Mouse (Mus musculus) gastrocnemius, adult 2 months (tissue): ENCODE results near the gene St8sia2. TPM values are rescaled to one million over a fixed set of nuclear protein-coding genes. Genes with fewer than 3 reads are reported as not detected.
A peak's percentile ranks its signal among the peaks of the same experiment; 100 is the strongest.
"Not testable (repeated sequence)": the region's sequence is repeated elsewhere in the genome, so short reads cannot be mapped to it uniquely, and the experiment has no call there.

Experiments used
- DNase-seq: peaks from one replicate; pipeline ENCODE4 v3.0.0; 2022
- H3K27ac ChIP-seq: fragments of 200-600 bp; 2 replicates; pipeline ENCODE4 v1.8.1; 2022; ENCODE audit warnings: mild to moderate bottlenecking
- H3K4me3 ChIP-seq: fragments of 200-600 bp; 2 replicates; pipeline ENCODE4 v1.8.1; 2022; ENCODE audit warnings: mild to moderate bottlenecking, moderate library complexity
- CTCF ChIP-seq: fragments of 200-600 bp; IDR thresholded peaks from 2 replicates; pipeline ENCODE4 v1.8.1; 2022; ENCODE audit warnings: antibody characterized with exemption, mild to moderate bottlenecking, moderate library complexity
- intact Hi-C: fragments of 180-260 bp; cut with DNase I; formaldehyde crosslinking; loops from one replicate; pipeline ENCODE4 v1.15.1; 2025
- total RNA-seq, 2 experiments: library from RNA; stranded (reverse); gene quantifications; 2 replicates each; pipeline ENCODE4 v1.2.3; 2021

The St8sia2 gene
- total RNA-seq, 2 experiments from 2014 or later, result 0.33 to 0.42 TPM

DNA sequence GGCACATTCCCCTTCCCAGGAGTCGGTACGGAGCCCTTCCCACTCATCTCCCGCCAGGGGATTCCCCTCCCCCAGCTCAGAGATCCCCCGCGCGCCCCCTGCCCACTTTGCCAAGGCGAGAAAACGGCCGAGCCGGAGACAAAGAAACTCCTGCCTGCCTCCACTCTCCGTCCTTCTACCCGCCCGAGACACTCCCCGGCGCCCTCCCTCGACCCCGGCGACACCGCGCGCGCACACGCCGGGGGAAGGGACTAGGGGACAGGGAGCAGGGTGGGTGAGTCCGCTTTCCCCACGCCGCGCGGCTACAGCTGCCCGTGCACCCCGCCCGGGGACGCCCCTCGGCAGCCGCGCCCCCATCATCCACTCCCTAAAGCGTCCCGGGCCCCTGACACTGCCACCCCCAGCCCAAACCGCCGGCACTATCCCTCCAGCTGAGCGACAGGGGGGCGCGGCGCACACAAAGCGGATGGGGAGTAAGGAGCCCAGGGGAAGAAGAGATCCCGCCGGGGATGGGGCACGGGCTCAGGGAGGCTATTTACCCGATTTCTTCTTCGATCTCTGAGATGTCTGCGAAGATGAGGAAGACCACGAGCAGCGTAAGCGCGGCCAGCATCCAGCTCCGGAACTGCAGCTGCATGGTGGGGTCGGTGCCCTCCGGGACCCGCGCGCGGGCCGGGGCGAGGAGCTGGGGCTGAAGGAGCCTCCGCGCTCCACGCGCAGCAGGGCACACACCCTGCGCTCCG lies 461 bp downstream of the St8sia2 start:
- no peak for TF ChIP-seq CTCF
- intact Hi-C loops, result loop anchor here (10.0 kb wide), 1 partner anchor 358 kb away; no protein-coding TSS in a partner anchor
- Histone ChIP-seq H3K27ac (no peak overlapping the region), H3K4me3 (peak overlapping the region; percentile 80)
- DNase-seq, result peak; percentile 20

DNA sequence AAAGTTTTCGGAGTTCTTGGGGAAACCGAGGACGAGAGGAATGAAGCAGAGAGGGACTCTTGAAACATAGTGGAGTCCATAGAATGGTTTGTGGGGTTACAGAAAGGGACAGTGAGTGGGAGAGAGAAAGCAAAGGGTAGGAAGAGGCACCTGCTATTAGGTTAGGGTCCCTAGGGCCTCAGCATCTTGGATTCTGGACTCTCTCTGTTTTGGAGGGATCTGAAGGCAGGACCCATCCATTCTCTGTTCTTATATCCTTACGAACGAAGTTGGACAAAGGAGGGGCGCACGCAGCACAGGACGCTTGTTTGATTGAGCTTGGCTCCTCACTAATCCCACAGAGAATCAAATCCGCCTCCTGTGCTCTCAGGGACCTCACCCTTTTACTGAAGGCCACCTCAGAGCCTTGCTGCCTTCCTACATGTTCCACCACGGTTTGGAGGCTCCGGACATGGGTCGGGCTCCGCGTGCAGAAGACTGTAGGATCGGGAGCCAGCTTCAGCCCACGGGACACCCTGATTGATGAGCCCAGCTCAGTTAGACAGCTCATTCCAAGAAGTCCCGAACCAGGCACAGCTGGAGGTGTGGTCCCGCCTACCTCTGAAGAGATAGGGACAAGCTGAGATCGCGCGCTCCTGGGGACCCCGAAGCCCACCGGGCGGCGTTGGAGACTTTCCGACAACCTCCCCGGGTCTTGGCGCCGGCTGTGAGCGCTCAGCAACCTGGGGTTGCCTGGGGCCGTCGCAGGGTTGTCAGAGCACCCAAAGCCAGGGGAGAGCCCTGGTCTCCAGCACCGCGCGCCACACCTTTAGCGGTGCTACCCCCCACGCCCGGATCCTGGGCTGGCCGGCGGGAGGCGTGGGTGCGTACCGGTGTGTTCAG lies 1.3 kb downstream of the St8sia2 start:
- Histone ChIP-seq H3K4me3 (peak overlapping the region; percentile 80), H3K27ac (no peak overlapping the region)
- DNase-seq, result peak; percentile 21
- TF ChIP-seq CTCF, result no peak
- intact Hi-C loops, result loop anchor here (10.0 kb wide), 1 partner anchor 357 kb away; no protein-coding TSS in a partner anchor

DNA sequence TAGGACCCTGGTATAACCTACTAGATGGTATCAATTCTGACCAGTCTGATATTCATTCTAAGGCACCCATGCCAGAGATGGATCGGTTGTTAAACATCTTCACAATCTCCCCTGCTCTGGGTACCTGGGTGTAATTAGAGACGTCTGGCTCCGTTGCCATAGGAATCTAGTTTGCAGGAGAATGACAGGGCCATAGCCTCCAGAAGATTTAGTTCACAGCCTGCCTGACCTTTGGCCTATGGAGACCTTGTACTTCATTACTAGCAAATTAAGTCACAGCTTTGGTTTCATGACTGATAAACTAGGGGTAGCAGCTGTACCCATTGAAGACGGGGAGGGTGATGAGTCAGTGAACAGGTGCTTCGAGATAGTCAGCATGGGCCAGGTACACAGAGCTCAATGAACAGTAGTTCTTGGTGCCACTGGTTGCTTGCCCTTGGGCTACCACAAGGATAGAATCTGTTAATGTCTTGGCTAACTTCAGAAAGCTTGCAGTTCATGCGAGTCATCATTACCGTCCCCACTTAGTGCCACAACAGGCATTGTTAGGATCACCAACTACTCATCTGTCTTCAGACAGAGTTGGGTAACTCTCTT lies 4.4 kb downstream of the St8sia2 start:
- TF ChIP-seq CTCF, result no peak
- Histone ChIP-seq H3K4me3 (no peak overlapping the region), H3K27ac (no peak overlapping the region)
- no peak for DNase-seq
- intact Hi-C loops, result no loop called here

DNA sequence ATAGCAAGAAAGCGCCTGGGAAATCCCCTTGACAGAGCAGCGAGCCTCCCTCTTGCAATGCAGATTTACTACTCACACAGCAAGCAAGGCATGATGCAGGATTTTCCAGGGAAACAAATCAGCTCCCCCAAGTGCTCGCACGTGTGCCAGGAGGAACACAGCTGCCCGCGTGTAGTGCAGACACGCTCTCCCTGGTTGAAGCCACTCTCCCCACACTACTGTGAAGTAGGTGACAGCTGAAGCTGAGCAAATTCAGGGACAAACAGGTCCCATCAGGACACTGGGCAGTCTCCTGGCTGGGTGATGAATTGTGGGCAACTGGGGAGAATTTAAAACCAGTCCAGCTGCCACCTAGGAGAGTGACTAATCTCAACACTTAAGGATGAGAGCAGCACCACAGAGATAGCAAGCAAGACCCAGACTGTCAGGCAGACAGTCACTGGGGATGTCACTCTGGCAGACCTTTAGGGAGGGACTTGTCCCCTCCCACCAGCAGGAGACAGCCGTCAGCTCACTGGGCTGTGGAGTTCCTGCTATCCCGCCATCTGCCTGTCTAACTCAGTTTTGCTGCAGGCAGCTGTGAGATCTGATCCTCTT lies 6.6 kb downstream of the St8sia2 start:
- DNase-seq, result no peak
- no peak for TF ChIP-seq CTCF
- intact Hi-C loops, result no loop called here
- Histone ChIP-seq H3K4me3 (no peak overlapping the region), H3K27ac (no peak overlapping the region)

DNA sequence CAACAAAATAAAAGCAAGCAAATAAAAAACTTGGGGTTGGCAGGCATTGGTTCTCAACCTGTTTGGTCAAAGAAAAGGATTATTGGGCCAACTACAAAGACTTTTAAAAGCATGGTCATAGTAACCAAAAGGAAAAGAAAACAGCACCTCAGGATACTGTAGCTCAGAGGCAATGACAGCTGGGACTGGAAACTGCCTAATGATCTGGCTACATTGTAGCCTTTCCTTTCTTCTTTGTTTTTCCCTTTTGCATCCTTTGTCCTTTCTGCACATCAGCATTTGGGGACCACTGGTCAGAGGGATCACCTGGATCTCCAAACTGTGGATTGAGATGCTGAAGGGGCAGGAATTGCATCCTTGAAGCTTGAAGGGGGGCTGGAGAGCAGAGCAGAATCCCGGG lies 7.1 kb downstream of the St8sia2 start:
- no peak overlapping the region for H3K4me3 ChIP-seq
- intact Hi-C loops, result no loop called here
- no peak overlapping the region for H3K27ac ChIP-seq
- no peak for TF ChIP-seq CTCF
- DNase-seq, result no peak

DNA sequence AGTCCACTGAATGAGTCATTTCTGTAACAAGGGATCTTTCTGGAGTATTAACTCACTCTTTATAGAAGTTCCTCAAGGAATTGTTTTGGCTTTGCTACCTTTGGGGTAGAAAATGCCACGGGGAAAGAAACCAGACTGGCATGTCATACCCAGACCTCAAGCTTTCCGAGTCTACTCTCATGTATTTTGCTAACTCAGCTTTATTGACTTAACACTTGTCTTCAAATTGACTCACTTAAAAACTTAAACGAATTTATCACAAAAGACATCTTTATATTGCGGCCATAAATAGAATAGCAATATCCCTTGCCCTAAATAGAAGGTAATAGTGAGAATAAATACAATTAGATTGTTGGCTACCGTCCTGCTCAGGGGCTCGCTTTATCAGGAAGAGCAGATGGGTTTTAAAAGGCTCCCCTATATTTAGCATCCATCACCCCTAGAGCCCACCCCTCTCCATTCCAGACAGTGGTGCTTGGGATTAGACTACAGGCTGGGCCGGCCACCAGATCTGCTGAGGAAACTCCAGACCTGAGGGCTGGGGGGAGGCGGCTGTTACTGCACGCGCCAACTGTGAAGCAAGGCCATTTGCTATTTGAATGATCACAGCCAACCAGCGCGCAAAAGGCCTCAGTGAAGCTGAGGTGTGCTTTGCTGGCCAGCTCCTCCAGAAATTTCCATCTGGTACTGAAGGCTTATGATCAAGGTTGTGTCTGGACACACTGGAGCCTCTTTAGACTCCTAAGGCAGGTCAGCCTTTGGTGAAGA lies 12.6 kb downstream of the St8sia2 start:
- no peak for DNase-seq
- intact Hi-C loops, result no loop called here
- TF ChIP-seq CTCF, result no peak

DNA sequence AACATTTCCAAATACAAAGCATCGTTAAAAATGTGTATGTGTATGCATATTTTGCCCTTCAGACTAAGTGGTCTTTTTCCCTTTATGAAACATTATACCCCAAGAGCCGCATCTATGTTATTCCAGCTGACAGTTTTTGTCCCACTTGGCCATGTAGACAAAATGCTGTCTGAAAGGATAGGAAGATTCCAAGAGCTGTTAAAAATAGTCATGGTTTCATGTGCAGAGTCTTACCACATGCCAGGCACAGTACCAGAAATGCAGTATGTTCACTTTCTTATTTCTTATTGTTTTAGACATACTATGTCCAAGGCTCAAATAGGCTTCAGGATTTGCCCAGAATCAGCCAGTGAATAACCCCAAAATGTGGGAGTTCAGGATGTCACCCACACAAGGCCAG lies 24.1 kb downstream of the St8sia2 start:
- intact Hi-C loops, result no loop called here
- Histone ChIP-seq H3K4me3 (no peak overlapping the region), H3K27ac (no peak overlapping the region)
- no peak for DNase-seq
- no peak for TF ChIP-seq CTCF

More for the DNA sequence above, 12.6 kb downstream of the St8sia2 start:
- H3K4me3 ChIP-seq, result no peak overlapping the region
- H3K27ac ChIP-seq, result no peak overlapping the region

DNA sequence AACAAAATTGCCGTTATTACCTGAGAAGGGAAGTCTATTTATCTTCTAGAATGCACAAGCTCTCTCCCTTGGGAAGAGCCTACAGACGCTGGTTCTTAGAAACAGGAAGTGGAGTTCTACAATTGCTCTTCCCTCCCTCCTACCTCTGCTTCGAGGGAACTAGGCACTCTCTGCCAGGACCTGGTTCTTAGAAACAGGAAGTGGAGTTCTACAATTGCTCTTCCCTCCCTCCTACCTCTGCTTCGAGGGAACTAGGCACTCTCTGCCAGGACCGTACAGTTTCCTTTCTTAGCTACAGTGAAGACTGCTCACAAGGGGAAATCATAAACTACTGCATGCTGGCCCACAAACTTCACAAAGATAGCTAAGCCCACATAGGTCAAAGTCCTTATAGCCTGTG lies 41.3 kb downstream of the St8sia2 start:
- DNase-seq, H3K4me3 ChIP-seq, H3K27ac ChIP-seq, intact Hi-C loops: not testable (repeated sequence)

DNA sequence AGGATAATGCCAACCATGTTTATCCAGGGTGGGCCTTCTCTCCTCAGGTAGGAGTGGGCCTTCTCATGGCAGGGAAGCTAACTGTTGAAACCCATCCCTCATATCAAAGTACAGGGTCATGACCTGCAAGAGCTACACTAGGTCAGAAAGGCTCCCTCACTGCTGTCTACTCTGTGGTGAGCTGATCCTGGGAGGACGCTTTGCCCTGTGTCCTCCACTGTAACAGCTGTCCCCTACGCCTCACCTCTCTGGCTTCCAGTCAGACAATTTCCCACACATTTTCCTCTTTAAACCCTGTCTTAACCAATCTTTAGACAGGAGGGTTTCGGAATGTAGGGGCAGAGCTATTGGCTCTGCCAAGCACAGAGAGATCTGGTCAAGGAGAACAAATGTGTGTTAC lies 48.3 kb downstream of the St8sia2 start:
- no peak for DNase-seq
- Histone ChIP-seq H3K4me3 (no peak overlapping the region), H3K27ac (no peak overlapping the region)
- intact Hi-C loops, result no loop called here
- TF ChIP-seq CTCF, result no peak

DNA sequence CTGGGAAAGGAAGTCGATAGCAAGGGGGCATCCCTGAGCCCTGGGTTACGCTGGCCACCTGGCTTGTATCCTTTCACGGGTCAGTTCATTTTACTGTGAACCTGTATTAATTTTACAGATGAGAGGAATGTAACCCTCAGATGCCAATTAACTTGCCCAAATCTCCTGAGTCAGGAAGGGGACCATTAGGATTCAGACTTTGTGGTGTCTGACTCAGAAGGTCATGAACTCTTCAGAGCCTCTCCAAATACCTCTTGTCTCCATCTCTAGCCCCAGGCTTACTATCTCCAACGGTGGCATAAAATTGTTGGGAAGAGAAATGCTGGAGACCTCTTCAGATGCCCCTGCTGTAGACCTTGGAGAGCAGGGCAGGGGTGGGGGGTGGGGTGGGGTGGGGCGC lies 51.1 kb downstream of the St8sia2 start:
- Histone ChIP-seq H3K27ac (no peak overlapping the region), H3K4me3 (no peak overlapping the region)
- no peak for DNase-seq
- intact Hi-C loops, result no loop called here
- TF ChIP-seq CTCF, result no peak

DNA sequence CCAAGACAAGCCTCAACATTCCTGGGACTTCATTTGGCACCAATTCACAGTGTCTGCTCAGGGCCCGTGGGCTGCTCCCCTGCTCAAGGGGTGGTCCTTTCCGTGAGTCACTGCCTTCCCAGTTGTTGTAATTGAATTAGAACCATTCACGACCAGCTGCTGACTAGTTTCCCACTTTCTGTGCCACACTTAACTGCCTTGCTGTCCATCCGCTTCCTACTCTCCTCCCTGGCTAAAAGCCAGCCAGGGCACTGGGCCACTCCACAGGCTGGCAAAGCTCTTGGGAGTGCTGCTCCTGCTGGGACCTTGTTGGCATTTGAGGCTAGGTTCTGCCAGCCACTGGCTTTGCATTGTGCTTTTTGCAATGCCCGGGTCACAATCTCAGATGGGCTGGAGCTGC lies 59.0 kb downstream of the St8sia2 start:
- no peak for TF ChIP-seq CTCF
- intact Hi-C loops, result no loop called here
- DNase-seq, result peak; percentile 69

DNA sequence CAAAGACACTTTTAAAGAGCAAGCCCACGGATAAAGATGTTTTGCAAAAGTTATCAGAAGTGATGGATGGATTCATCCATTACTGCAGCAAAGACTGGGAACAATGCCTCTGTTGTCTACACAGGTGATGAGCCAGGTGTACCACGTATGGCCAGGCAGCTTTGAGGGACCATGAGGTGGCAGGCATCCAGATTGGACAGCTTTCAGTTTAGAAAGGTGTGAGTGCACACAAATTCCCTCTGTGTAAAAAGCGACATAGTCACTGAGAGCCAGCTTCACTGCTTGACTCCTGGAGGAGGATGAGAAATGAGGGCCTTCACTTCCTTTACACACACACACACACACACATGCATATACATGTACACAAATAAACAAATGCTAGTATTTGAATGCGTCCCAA lies 60.4 kb downstream of the St8sia2 start:
- intact Hi-C loops, result no loop called here
- DNase-seq, result no peak
- no peak overlapping the region for H3K27ac ChIP-seq
- H3K4me3 ChIP-seq, result no peak overlapping the region
- no peak for TF ChIP-seq CTCF

More for the DNA sequence above, 59.0 kb downstream of the St8sia2 start:
- no peak overlapping the region for H3K4me3 ChIP-seq
- no peak overlapping the region for H3K27ac ChIP-seq
